Mouse (Mus musculus) embryo, embryonic 9.5 days (tissue): ENCODE results near the gene Asxl2.

Experiments
- DNase-seq: peaks from one replicate; pipeline ENCODE4 v3.0.0-alpha.2; 2017; ENCODE audit errors: extremely low spot score

The Asxl2 gene

GRCm38 (mm10) chr12:3546781-3547180 lies 120.1 kb downstream of the Asxl2 start:
- no peak for DNase-seq

GRCm38 (mm10) chr12:3547506-3547905 lies 120.8 kb downstream of the Asxl2 start:
- no peak for DNase-seq

- no peak for DNase-seq
Observed at GRCm38 (mm10) chr12:3547911-3548310, 121.3 kb downstream of the Asxl2 start.

GRCm38 (mm10) chr12:3548582-3549211 lies 122.0 kb downstream of the Asxl2 start:
- DNase-seq, result no peak

- DNase-seq, result peak; percentile 64
Observed at GRCm38 (mm10) chr12:3550280-3550679, 123.6 kb downstream of the Asxl2 start.
